Mouse (Mus musculus): ENCODE results near the gene Prr7. TPM values are rescaled to one million over a fixed set of nuclear protein-coding genes. Genes with fewer than 3 reads are reported as not detected.
"Not testable (repeated sequence)": the region's sequence is repeated elsewhere in the genome, so short reads cannot be mapped to it uniquely, and the experiment has no call there.

The Prr7 gene
- 10 to 100 TPM; 80.1 to 85.9 TPM for total RNA-seq (2021)

- intact Hi-C loops (cut with DNase I): loop anchor here (2.0 kb wide), 1 partner anchor 19 kb away; the partner anchor contains the start of gene Grk6
- peak; percentile 73 to 82 for DNase-seq (ENCODE audit: low spot score in 2 of 2)
Observed at GRCm38 (mm10) chr13:55464027-55464884, at the start of gene Prr7. Gene Prr7, plus strand, starts transcription at chr13:55464267.

- peak; percentile 72 to 93 for DNase-seq (ENCODE audit: low spot score in 2 of 2)
- intact Hi-C loops (cut with DNase I): no loop called here
Observed at GRCm38 (mm10) chr13:55414743-55415380, 49.2 kb upstream of the Prr7 start, which contains the start of gene Pfn3. Gene Pfn3, minus strand, starts transcription at chr13:55415232.

GRCm38 (mm10) chr13:55418004-55418403, 46.1 kb upstream of the Prr7 start:
- intact Hi-C loops (cut with DNase I): loop anchor here (1.0 kb wide), 1 partner anchor 53 kb away; no protein-coding TSS in a partner anchor
- peak; percentile 83 to 87 for DNase-seq (ENCODE audit: low spot score in 2 of 2)

- intact Hi-C loops (cut with DNase I): no loop called here
- DNase-seq (ENCODE audit: low spot score in 2 of 2): no peak
Observed at GRCm38 (mm10) chr13:55419142-55419541, 44.9 kb upstream of the Prr7 start.

GRCm38 (mm10) chr13:55420018-55420932, 43.8 kb upstream of the Prr7 start:
- no peak for DNase-seq (ENCODE audit: low spot score in 2 of 2)
- intact Hi-C loops (cut with DNase I): no loop called here

GRCm38 (mm10) chr13:55420933-55421800, 42.9 kb upstream of the Prr7 start:
- peak; percentile 63 to 69 for DNase-seq (ENCODE audit: low spot score in 2 of 2)
- intact Hi-C loops (cut with DNase I): no loop called here

- no peak for DNase-seq (ENCODE audit: low spot score in 2 of 2)
- intact Hi-C loops (cut with DNase I): no loop called here
Observed at GRCm38 (mm10) chr13:55426613-55427012, 37.5 kb upstream of the Prr7 start, which contains the start of gene F12. Gene F12, minus strand, starts transcription at chr13:55426793.

- intact Hi-C loops (cut with DNase I): no loop called here
- no peak for DNase-seq (ENCODE audit: low spot score in 2 of 2)
Observed at GRCm38 (mm10) chr13:55429226-55429888, 34.7 kb upstream of the Prr7 start.

- DNase-seq (ENCODE audit: low spot score in 2 of 2): no peak
- intact Hi-C loops (cut with DNase I): no loop called here
Observed at GRCm38 (mm10) chr13:55430566-55430965, 33.5 kb upstream of the Prr7 start.

GRCm38 (mm10) chr13:55431889-55432685, 32.0 kb upstream of the Prr7 start:
- intact Hi-C loops (cut with DNase I): no loop called here
- DNase-seq (ENCODE audit: low spot score in 2 of 2): no peak

- not testable (repeated sequence) for DNase-seq (ENCODE audit: low spot score in 2 of 2)
Observed at GRCm38 (mm10) chr13:55437111-55437629, 26.9 kb upstream of the Prr7 start.

GRCm38 (mm10) chr13:55443799-55444285, 20.2 kb upstream of the Prr7 start:
- DNase-seq (ENCODE audit: low spot score in 2 of 2): no peak
- intact Hi-C loops (cut with DNase I): loop anchor here (2.0 kb wide), 1 partner anchor 21 kb away; the partner anchor contains the start of gene Prr7

More at GRCm38 (mm10) chr13:55437111-55437629, 26.9 kb upstream of the Prr7 start:
- intact Hi-C loops (cut with DNase I): not testable (repeated sequence)

GRCm38 (mm10) chr13:55444286-55444936, 19.7 kb upstream of the Prr7 start:
- intact Hi-C loops (cut with DNase I): loop anchor here (2.0 kb wide), 1 partner anchor 20 kb away; the partner anchor contains the start of gene Prr7
- DNase-seq (ENCODE audit: low spot score in 2 of 2): peak in 1 of 2 experiments; percentile 78

- peak; percentile 99 to 100 for DNase-seq (ENCODE audit: low spot score in 2 of 2)
- intact Hi-C loops (cut with DNase I): loop anchor here (2.0 kb wide), 1 partner anchor 20 kb away; the partner anchor contains the start of gene Prr7
Observed at GRCm38 (mm10) chr13:55444937-55445315, 19.1 kb upstream of the Prr7 start, which contains the start of gene Grk6. Gene Grk6, plus strand, starts transcription at chr13:55445072.

GRCm38 (mm10) chr13:55445361-55446091, 18.5 kb upstream of the Prr7 start:
- intact Hi-C loops (cut with DNase I): loop anchor here (2.0 kb wide), 1 partner anchor 19 kb away; the partner anchor contains the start of gene Prr7
- DNase-seq (ENCODE audit: low spot score in 2 of 2): no peak

Data from left cerebral cortex, postnatal 25 days (tissue).